Mouse (Mus musculus) megakaryocyte, embryonic 14.5 days (primary cell): Measurements from ENCODE around the gene Sept9. TPM values are rescaled to one million over a fixed set of nuclear protein-coding genes. Genes with fewer than 3 reads are reported as not detected.

Source experiments
- H3K27me3 ChIP-seq: replicated peaks from 2 replicates; pipeline ENCODE3; 2012; ENCODE audit warnings: inconsistent platforms
- H3K36me3 ChIP-seq: replicated peaks from 2 replicates; pipeline ENCODE3; 2012; ENCODE audit warnings: low read length, inconsistent platforms, mixed read lengths
- H3K4me1 ChIP-seq: 2 replicates; pipeline ENCODE4 v1.6.1; 2012; ENCODE audit warnings: inconsistent platforms
- H3K4me3 ChIP-seq: replicated peaks from 2 replicates; pipeline ENCODE3; 2012; ENCODE audit warnings: moderate library complexity, mild to moderate bottlenecking, inconsistent platforms
- H3K9me3 ChIP-seq: 2 replicates; pipeline ENCODE4 v1.6.1; 2012; ENCODE audit warnings: inconsistent platforms
- FLI1 ChIP-seq: IDR thresholded peaks from 2 replicates; pipeline ENCODE4 v1.6.1; 2012; ENCODE audit warnings: low read length, inconsistent platforms, mixed read lengths
- GATA1 ChIP-seq: IDR thresholded peaks from 3 replicates; pipeline ENCODE4 v1.6.1; 2012; ENCODE audit warnings: mixed read lengths, low read length, inconsistent platforms, borderline replicate concordance
- polyA plus RNA-seq: library from polyadenylated mRNA; stranded (reverse); fragments of >175 nt; gene quantifications from 2 replicates; pipeline ENCODE4 v1.2.3, GENCODE M21; 2012; ENCODE audit warnings: low replicate concordance; ENCODE audit not compliant: insufficient read depth

The Sept9 gene
- polyA plus RNA-seq, 1 experiment = 618 TPM

GRCm38 (mm10) chr11:117251755-117252154 is 52.3 kb downstream of the Sept9 start:
- Histone ChIP-seq H3K4me3 (no peak overlapping the region), H3K9me3 (peaks cover 3% of the 10 kb centered on the region; the same call in 1 of the 2 replicates), H3K4me1 (peaks cover 65% of the 10 kb centered on the region), H3K27me3 (peaks cover 37% of the 10 kb centered on the region), H3K36me3 (no peaks in the 10 kb centered on the region)
- TF ChIP-seq GATA1 = no peak
- no peak for TF ChIP-seq FLI1

- H3K36me3 ChIP-seq = peaks cover 4% of the 10 kb centered on the region
- peaks cover 28% of the 10 kb centered on the region for H3K27me3 ChIP-seq
- peaks cover 9% of the 10 kb centered on the region for H3K9me3 ChIP-seq
- peaks cover 64% of the 10 kb centered on the region for H3K4me1 ChIP-seq
- H3K4me3 ChIP-seq = no peak overlapping the region
- TF ChIP-seq FLI1 (no peak), GATA1 (no peak)
Measured at GRCm38 (mm10) chr11:117252846-117253245, 53.4 kb downstream of the Sept9 start.

GRCm38 (mm10) chr11:117254161-117255107 is 55.0 kb downstream of the Sept9 start:
- H3K9me3 ChIP-seq = peaks cover 9% of the 10 kb centered on the region
- H3K27me3 ChIP-seq = peaks cover 27% of the 10 kb centered on the region
- H3K4me3 ChIP-seq = no peak overlapping the region
- TF ChIP-seq FLI1 = no peak
- TF ChIP-seq GATA1 = no peak
- H3K36me3 ChIP-seq = peaks cover 4% of the 10 kb centered on the region
- peaks cover 64% of the 10 kb centered on the region for H3K4me1 ChIP-seq

- H3K27me3 ChIP-seq = peaks cover 20% of the 10 kb centered on the region
- peaks cover 4% of the 10 kb centered on the region for H3K36me3 ChIP-seq
- H3K4me3 ChIP-seq = no peak overlapping the region
- H3K4me1 ChIP-seq = peaks cover 64% of the 10 kb centered on the region
- no peak for TF ChIP-seq GATA1
- no peak for TF ChIP-seq FLI1
- peaks cover 9% of the 10 kb centered on the region for H3K9me3 ChIP-seq
Measured at GRCm38 (mm10) chr11:117255108-117255489, 55.6 kb downstream of the Sept9 start.

- H3K4me1 ChIP-seq = peaks cover 61% of the 10 kb centered on the region
Measured at GRCm38 (mm10) chr11:117256088-117256487, 56.6 kb downstream of the Sept9 start.

GRCm38 (mm10) chr11:117256840-117257239 is 57.4 kb downstream of the Sept9 start:
- Histone ChIP-seq H3K4me3 (no peak overlapping the region), H3K27me3 (peaks cover 11% of the 10 kb centered on the region), H3K4me1 (peaks cover 59% of the 10 kb centered on the region), H3K36me3 (peaks cover 4% of the 10 kb centered on the region), H3K9me3 (peaks cover 9% of the 10 kb centered on the region)
- TF ChIP-seq GATA1 (no peak), FLI1 (no peak)

More at GRCm38 (mm10) chr11:117256088-117256487, 56.6 kb downstream of the Sept9 start:
- Histone ChIP-seq H3K27me3 (peaks cover 12% of the 10 kb centered on the region), H3K4me3 (no peak overlapping the region), H3K36me3 (peaks cover 4% of the 10 kb centered on the region), H3K9me3 (peaks cover 9% of the 10 kb centered on the region)
- TF ChIP-seq GATA1 = no peak
- TF ChIP-seq FLI1 = no peak

- Histone ChIP-seq H3K4me3 (no peak overlapping the region), H3K36me3 (peaks cover 4% of the 10 kb centered on the region), H3K27me3 (peaks cover 11% of the 10 kb centered on the region), H3K4me1 (peaks cover 56% of the 10 kb centered on the region), H3K9me3 (peaks cover 9% of the 10 kb centered on the region)
- TF ChIP-seq FLI1 (no peak), GATA1 (no peak)
Measured at GRCm38 (mm10) chr11:117257266-117257665, 57.8 kb downstream of the Sept9 start.

- Histone ChIP-seq H3K4me1 (peaks cover 52% of the 10 kb centered on the region), H3K4me3 (no peak overlapping the region), H3K9me3 (peaks cover 9% of the 10 kb centered on the region), H3K27me3 (peaks cover 11% of the 10 kb centered on the region), H3K36me3 (peaks cover 4% of the 10 kb centered on the region)
- TF ChIP-seq GATA1 = no peak
- TF ChIP-seq FLI1 = no peak
Measured at GRCm38 (mm10) chr11:117257842-117258241, 58.4 kb downstream of the Sept9 start.

GRCm38 (mm10) chr11:117259178-117259960 is 59.9 kb downstream of the Sept9 start:
- Histone ChIP-seq H3K9me3 (peaks cover 9% of the 10 kb centered on the region), H3K4me1 (peaks cover 59% of the 10 kb centered on the region), H3K4me3 (peak overlapping the region; percentile 2), H3K36me3 (peaks cover 4% of the 10 kb centered on the region), H3K27me3 (peaks cover 15% of the 10 kb centered on the region)
- no peak for TF ChIP-seq GATA1
- TF ChIP-seq FLI1 = no peak
